Comparison of ENCODE assay signal across 13 mouse cellular contexts in the genomic region with DNA sequence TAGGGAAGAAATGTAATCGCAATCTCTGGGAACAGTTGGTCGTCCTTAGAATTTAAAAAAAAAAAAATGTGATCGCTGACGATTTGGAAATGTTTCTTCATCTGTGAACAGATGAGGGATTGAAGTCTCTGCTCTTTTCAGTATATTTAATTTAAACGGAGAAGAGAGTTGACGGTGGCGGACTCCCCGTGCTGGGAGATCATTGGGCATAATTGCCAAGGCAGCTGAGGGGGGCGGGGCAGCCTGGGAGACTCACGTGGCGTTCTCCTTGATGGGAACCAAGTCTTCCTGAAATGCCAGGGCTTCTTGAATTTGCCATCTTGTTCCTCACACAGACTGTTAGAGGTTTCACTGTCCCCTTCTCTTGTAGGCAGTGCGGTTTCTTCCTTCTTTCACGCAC.
DNase-seq lines count a peak whose midpoint lies in the region; ATAC-seq and TF ChIP-seq lines count a peak whose summit lies in the region.
"Had no signal": no experiment of that assay in that cellular context is flagged by ENCODE, and none has a peak within 500 bp of the region (broad histone marks: within the 10 kb centered on the region; RNA-seq: fewer than 3 reads in every experiment).

No protein-coding gene starts in this region.

- intact Hi-C loops in gastrocnemius, postnatal 14 days (cut with DNase I; ENCODE audit: low total_unique reads) = no loop called here

- no peak for TF ChIP-seq CTCF in kidney, adult 2 months (conservative IDR thresholded peaks at IDR 0.05; ENCODE audit: insufficient read depth, insufficient read length, low read depth, low read length)

- H3K27ac ChIP-seq in kidney, embryonic 16.5 days (ENCODE audit: low read length) = peak overlapping the region; percentile 78
- H3K27ac ChIP-seq in kidney, adult 2 months (ENCODE audit: insufficient read depth, low read depth, low read length) = no peak overlapping the region
- no peak overlapping the region; the same call in 1 of the 2 replicates for H3K27ac ChIP-seq in forebrain, embryonic 16.5 days (ENCODE audit: low read length)

- peaks cover 40% of the 10 kb centered on the region for H3K4me1 ChIP-seq in kidney, embryonic 16.5 days (ENCODE audit: insufficient read depth, low read length)
- no peaks in the 10 kb centered on the region for H3K4me1 ChIP-seq in kidney, adult 2 months (ENCODE audit: control insufficient read depth, insufficient read depth, low read length)
- peaks cover 17% of the 10 kb centered on the region for H3K4me1 ChIP-seq in forebrain, embryonic 16.5 days (replicated peaks; ENCODE audit: control insufficient read depth, insufficient read depth, low read length)

- no peak for DNase-seq in kidney, adult 2 months
- peak; percentile 46 to 60 for DNase-seq in right cerebral cortex, postnatal 10 days (ENCODE audit: low spot score in 2 of 2)
- DNase-seq in right cerebral cortex, postnatal 25 days = no peak
- DNase-seq in retina, postnatal 1 day = peak; percentile 30
- DNase-seq in gastrocnemius, postnatal 14 days = no peak
- DNase-seq: adrenal gland, postnatal 10 days; gastrocnemius, postnatal 10 days; thymus, postnatal 36 days had no signal

- no peaks in the 10 kb centered on the region for H3K36me3 ChIP-seq in kidney, embryonic 16.5 days (ENCODE audit: insufficient read depth, low read length)
- H3K36me3 ChIP-seq in kidney, adult 2 months (ENCODE audit: control insufficient read depth, insufficient read depth, low read length) = no peaks in the 10 kb centered on the region
- H3K36me3 ChIP-seq in forebrain, embryonic 16.5 days (ENCODE audit: control insufficient read depth, insufficient read depth) = no peaks in the 10 kb centered on the region

- TF ChIP-seq POLR2A in kidney, adult 2 months (IDR thresholded peaks at IDR 0.05; ENCODE audit: low read depth, low read length) = no peak

- H3K4me3 ChIP-seq in kidney, embryonic 16.5 days (ENCODE audit: low read length) = no peak overlapping the region
- H3K4me3 ChIP-seq in kidney, adult 2 months (ENCODE audit: insufficient read depth, low read depth, low read length) = no peak overlapping the region
- no peak overlapping the region for H3K4me3 ChIP-seq in forebrain, embryonic 16.5 days (replicated peaks; ENCODE audit: low read length)

- 65% methylated on average over 13 of the region's 13 CpGs for WGBS in kidney, embryonic 16.5 days
- WGBS in kidney, adult 2 months = 64% methylated on average over 13 of the region's 13 CpGs
- 20% methylated on average over 13 of the region's 13 CpGs for WGBS in forebrain, embryonic 16.5 days

- peak overlapping the region; percentile 19; the same call in 1 of the 2 replicates for H3K9ac ChIP-seq in kidney, embryonic 16.5 days (replicated peaks; ENCODE audit: low read length)
- no peak overlapping the region for H3K9ac ChIP-seq in forebrain, embryonic 16.5 days (replicated peaks; ENCODE audit: low read depth, low read length)

- H3K4me2 ChIP-seq in kidney, embryonic 16.5 days (replicated peaks; ENCODE audit: low read depth, low read length) = no peak overlapping the region
- H3K4me2 ChIP-seq in forebrain, embryonic 16.5 days (ENCODE audit: low read length) = peak overlapping the region; percentile 33

- no peak for ATAC-seq in kidney, embryonic 16.5 days (ENCODE audit: low FRiP score, low TSS enrichment)
- ATAC-seq in forebrain, embryonic 16.5 days = peak; percentile 62
- ATAC-seq: intestine, embryonic 16.5 days; lung, postnatal 0 days; Patski had no signal

- H3K9me3 ChIP-seq in kidney, embryonic 16.5 days (ENCODE audit: low read length) = no peaks in the 10 kb centered on the region
- H3K9me3 ChIP-seq in forebrain, embryonic 16.5 days (ENCODE audit: control insufficient read depth, low read length) = no peaks in the 10 kb centered on the region

- no peaks in the 10 kb centered on the region for H3K27me3 ChIP-seq in kidney, embryonic 16.5 days (ENCODE audit: insufficient read depth, low read length)
- no peaks in the 10 kb centered on the region for H3K27me3 ChIP-seq in kidney, adult 2 months (replicated peaks; ENCODE audit: control insufficient read depth, insufficient read depth, low read length)
- H3K27me3 ChIP-seq in forebrain, embryonic 16.5 days (replicated peaks; ENCODE audit: control insufficient read depth, insufficient read depth, low read length) = peaks cover 48% of the 10 kb centered on the region
- H3K27me3 ChIP-seq: Patski had no signal

Comparison
In these comparisons a context has a peak if more than half of its experiments do, and no peak if none do; other contexts are left out.
1. DNase-seq: peak in right cerebral cortex, postnatal 10 days (2 of 2) and retina, postnatal 1 day (single experiment); none in kidney, adult 2 months (single experiment), right cerebral cortex, postnatal 25 days (single experiment) and gastrocnemius, postnatal 14 days (single experiment).